Mouse (Mus musculus) heart, embryonic 16.5 days (tissue): ENCODE measurements around the gene Flrt1. TPM values are rescaled to one million over a fixed set of nuclear protein-coding genes. Genes with fewer than 3 reads are reported as not detected.

Experiments
- ATAC-seq: fragments of 200-750 bp; cut with Nextera tagmentation; replicated peaks from 2 replicates; pipeline ENCODE4 v1.8.0; 2017; ENCODE audit warnings: moderate number of reproducible peaks; ENCODE audit not compliant: insufficient read depth, low FRiP score; ENCODE audit errors: extremely low read depth
- H3K27ac ChIP-seq: fragments of 300-500 bp; sonication (generic); 2 replicates; pipeline ENCODE4 v1.5.1; 2014; ENCODE audit warnings: mild to moderate bottlenecking, low read length, control low read depth, moderate library complexity
- H3K27me3 ChIP-seq: fragments of 300-500 bp; sonication (generic); 2 replicates; pipeline ENCODE4 v1.6.1; 2014; ENCODE audit warnings: low read length, mixed read lengths; ENCODE audit not compliant: control insufficient read depth, insufficient read depth
- H3K36me3 ChIP-seq: fragments of 300-500 bp; sonication (generic); 2 replicates; pipeline ENCODE4 v1.6.1; 2014; ENCODE audit not compliant: control insufficient read depth, insufficient read depth
- H3K4me1 ChIP-seq: fragments of 300-500 bp; sonication (generic); 2 replicates; pipeline ENCODE4 v1.6.1; 2014; ENCODE audit warnings: low read length, mixed read lengths; ENCODE audit not compliant: control insufficient read depth, insufficient read depth
- H3K4me2 ChIP-seq: fragments of 300-500 bp; sonication (generic); 2 replicates; pipeline ENCODE4 v1.6.1; 2014; ENCODE audit warnings: low read depth, mild to moderate bottlenecking, control low read depth, low read length
- H3K4me3 ChIP-seq: fragments of 300-500 bp; sonication (generic); 2 replicates; pipeline ENCODE4 v1.5.1; 2014; ENCODE audit warnings: mild to moderate bottlenecking, control low read depth, low read length
- H3K9ac ChIP-seq: fragments of 300-500 bp; sonication (generic); 2 replicates; pipeline ENCODE4 v1.6.1; 2014; ENCODE audit warnings: low read length, control low read depth
- H3K9me3 ChIP-seq: fragments of 300-500 bp; sonication (generic); replicated peaks from 2 replicates; pipeline ENCODE4 v1.6.1; 2016; ENCODE audit warnings: low read length; ENCODE audit not compliant: control insufficient read depth
- WGBS: fragments of 180-500 bp; shearing (Covaris S2); extraction: QIAGEN DNeasy Blood & Tissue Kit; methylation state at CpG from one replicate; pipeline ENCODE4 v1.1.7; 2014; 5-methylcytosine and 5-hydroxymethylcytosine counted together
- polyA plus RNA-seq: library from polyadenylated mRNA; unstranded; fragments of >200 nt; fragmentation: Nextera tagmentation; extraction: Ambion mirVana; gene quantifications from 2 replicates; pipeline ENCODE4 v1.2.1, GENCODE M21; 2015

Gene Flrt1
- polyA plus RNA-seq, 1 experiment from 2014 or later = 1.9 TPM

- no peak overlapping the region for H3K4me2 ChIP-seq
- H3K4me1 ChIP-seq = peaks cover 41% of the 10 kb centered on the region
- H3K27me3 ChIP-seq = no peaks in the 10 kb centered on the region
- WGBS = 87% methylated on average over 6 of the region's 6 CpGs
- no peaks in the 10 kb centered on the region for H3K9me3 ChIP-seq
- no peaks in the 10 kb centered on the region for H3K36me3 ChIP-seq
- no peak overlapping the region for H3K4me3 ChIP-seq
- no peak overlapping the region for H3K9ac ChIP-seq
- no peak for ATAC-seq
- H3K27ac ChIP-seq = no peak overlapping the region
Observed at GRCm38 (mm10) chr19:7111309-7111708, 5.8 kb upstream of the Flrt1 start.

GRCm38 (mm10) chr19:7110875-7111274 is 5.3 kb upstream of the Flrt1 start:
- WGBS = 59% methylated on average over 6 of the region's 6 CpGs
- Histone ChIP-seq H3K36me3 (no peaks in the 10 kb centered on the region), H3K4me1 (peaks cover 41% of the 10 kb centered on the region), H3K9ac (no peak overlapping the region), H3K9me3 (no peaks in the 10 kb centered on the region), H3K4me2 (no peak overlapping the region), H3K4me3 (no peak overlapping the region), H3K27ac (no peak overlapping the region), H3K27me3 (no peaks in the 10 kb centered on the region)
- no peak; the same call in 1 of the 2 replicates for ATAC-seq

DNA sequence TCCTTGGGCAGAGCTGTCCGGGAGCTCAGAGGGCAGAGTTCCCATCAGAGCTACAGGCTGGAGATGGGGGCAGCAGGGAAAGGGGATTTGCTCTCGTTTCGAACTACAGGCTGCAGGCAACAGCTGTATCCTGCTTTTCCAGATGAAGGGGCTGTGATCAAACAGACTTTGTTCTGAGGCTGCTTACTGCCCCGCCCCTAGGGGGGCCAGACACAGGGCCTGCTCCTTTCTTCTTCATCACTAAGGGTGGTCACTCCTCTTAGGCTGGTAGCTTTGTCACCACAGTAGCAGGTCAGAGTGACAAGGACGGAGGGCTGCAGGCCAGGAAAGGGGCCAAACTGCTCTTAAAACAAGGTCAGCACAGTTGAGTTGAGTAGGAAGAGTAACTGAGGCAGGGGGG is 4.6 kb upstream of the Flrt1 start:
- no peak overlapping the region for H3K4me3 ChIP-seq
- H3K36me3 ChIP-seq = no peaks in the 10 kb centered on the region
- H3K4me2 ChIP-seq = no peak overlapping the region
- no peak overlapping the region for H3K9ac ChIP-seq
- ATAC-seq = no peak
- WGBS = 37% methylated on average over 5 of the region's 5 CpGs
- no peak overlapping the region for H3K27ac ChIP-seq
- peaks cover 40% of the 10 kb centered on the region for H3K4me1 ChIP-seq
- H3K27me3 ChIP-seq = no peaks in the 10 kb centered on the region
- H3K9me3 ChIP-seq = no peaks in the 10 kb centered on the region

GRCm38 (mm10) chr19:7108114-7108905 is 2.8 kb upstream of the Flrt1 start:
- 40% methylated on average over 6 of the region's 6 CpGs for WGBS
- Histone ChIP-seq H3K9ac (no peak overlapping the region), H3K36me3 (no peaks in the 10 kb centered on the region), H3K27ac (peak overlapping the region; percentile 30; the same call in 1 of the 2 replicates), H3K27me3 (no peaks in the 10 kb centered on the region), H3K4me1 (peaks cover 34% of the 10 kb centered on the region), H3K4me3 (no peak overlapping the region), H3K4me2 (no peak overlapping the region), H3K9me3 (no peaks in the 10 kb centered on the region)
- ATAC-seq = no peak

- Histone ChIP-seq H3K27ac (no peak overlapping the region), H3K36me3 (no peaks in the 10 kb centered on the region), H3K27me3 (no peaks in the 10 kb centered on the region), H3K4me2 (no peak overlapping the region), H3K4me3 (no peak overlapping the region), H3K4me1 (peaks cover 30% of the 10 kb centered on the region), H3K9me3 (no peaks in the 10 kb centered on the region), H3K9ac (no peak overlapping the region)
- 81% methylated on average over 4 of the region's 4 CpGs for WGBS
- ATAC-seq = no peak
Observed at GRCm38 (mm10) chr19:7107174-7107573, 1.6 kb upstream of the Flrt1 start.

- no peak overlapping the region for H3K4me2 ChIP-seq
- no peaks in the 10 kb centered on the region for H3K27me3 ChIP-seq
- 81% methylated on average over 2 of the region's 2 CpGs for WGBS
- H3K4me1 ChIP-seq = peaks cover 30% of the 10 kb centered on the region
- H3K4me3 ChIP-seq = no peak overlapping the region
- no peak for ATAC-seq
- H3K36me3 ChIP-seq = no peaks in the 10 kb centered on the region
- no peak overlapping the region for H3K27ac ChIP-seq
- H3K9me3 ChIP-seq = no peaks in the 10 kb centered on the region
- H3K9ac ChIP-seq = no peak overlapping the region
Observed at GRCm38 (mm10) chr19:7106566-7106965, 1.0 kb upstream of the Flrt1 start.

- 43% methylated on average over 19 of the region's 19 CpGs for WGBS
- no peak for ATAC-seq
- no peaks in the 10 kb centered on the region for H3K27me3 ChIP-seq
Observed at GRCm38 (mm10) chr19:7103993-7104401, 1.5 kb downstream of the Flrt1 start.

GRCm38 (mm10) chr19:7103349-7103992 is 2.1 kb downstream of the Flrt1 start:
- ATAC-seq = no peak

More at GRCm38 (mm10) chr19:7103993-7104401, 1.5 kb downstream of the Flrt1 start:
- H3K9ac ChIP-seq = peak overlapping the region; percentile 35; the same call in 1 of the 2 replicates
- peak overlapping the region; percentile 14; the same call in 1 of the 2 replicates for H3K4me2 ChIP-seq
- no peak overlapping the region for H3K4me3 ChIP-seq
- peaks cover 18% of the 10 kb centered on the region for H3K4me1 ChIP-seq
- no peaks in the 10 kb centered on the region for H3K36me3 ChIP-seq
- H3K27ac ChIP-seq = no peak overlapping the region
- H3K9me3 ChIP-seq = no peaks in the 10 kb centered on the region

DNA sequence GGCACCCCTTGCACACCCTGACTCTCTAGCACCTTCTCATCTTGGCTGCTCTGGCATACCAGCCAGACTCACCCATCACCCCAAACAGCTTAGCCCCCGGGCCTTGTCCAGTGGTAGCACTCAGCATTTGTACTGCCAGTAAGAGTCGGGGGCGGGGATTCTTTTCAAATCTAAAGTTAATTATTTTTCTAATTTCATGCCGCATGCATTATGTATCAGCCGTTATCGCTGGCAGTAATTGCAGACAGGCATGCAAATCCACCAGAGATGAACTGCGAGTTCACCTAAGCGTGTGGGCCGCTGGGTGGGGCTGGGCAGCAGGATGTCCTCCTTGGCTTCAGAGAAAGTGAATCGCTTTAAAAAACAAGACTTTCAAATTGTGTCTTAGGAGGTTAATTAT is 3.5 kb downstream of the Flrt1 start:
- H3K36me3 ChIP-seq = no peaks in the 10 kb centered on the region
- ATAC-seq = no peak
- H3K27ac ChIP-seq = no peak overlapping the region
- H3K4me1 ChIP-seq = peaks cover 9% of the 10 kb centered on the region
- no peak overlapping the region for H3K4me3 ChIP-seq
- no peaks in the 10 kb centered on the region for H3K9me3 ChIP-seq
- 0 out of 2 replicates have a peak, but pooled peaks cover under 1% of the 10 kb centered on the region for H3K27me3 ChIP-seq
- 90% methylated on average over 10 of the region's 10 CpGs for WGBS
- H3K9ac ChIP-seq = no peak overlapping the region
- H3K4me2 ChIP-seq = no peak overlapping the region

More at GRCm38 (mm10) chr19:7103349-7103992, 2.1 kb downstream of the Flrt1 start:
- 67% methylated on average over 4 of the region's 4 CpGs for WGBS
- no peaks in the 10 kb centered on the region for H3K36me3 ChIP-seq
- no peaks in the 10 kb centered on the region for H3K9me3 ChIP-seq
- peak overlapping the region; percentile 35; the same call in 1 of the 2 replicates for H3K9ac ChIP-seq
- H3K4me2 ChIP-seq = peak overlapping the region; percentile 14; the same call in 1 of the 2 replicates
- no peak overlapping the region for H3K4me3 ChIP-seq
- peaks cover 16% of the 10 kb centered on the region for H3K4me1 ChIP-seq
- H3K27me3 ChIP-seq = no peaks in the 10 kb centered on the region
- no peak overlapping the region for H3K27ac ChIP-seq
